Mouse (Mus musculus): ENCODE data around the gene Zfp46. TPM values are rescaled to one million over a fixed set of nuclear protein-coding genes. Genes with fewer than 3 reads are reported as not detected.

Zfp46 gene
- polyA plus RNA-seq, 1 experiment from 2014 or later: 41.3 TPM

DNA sequence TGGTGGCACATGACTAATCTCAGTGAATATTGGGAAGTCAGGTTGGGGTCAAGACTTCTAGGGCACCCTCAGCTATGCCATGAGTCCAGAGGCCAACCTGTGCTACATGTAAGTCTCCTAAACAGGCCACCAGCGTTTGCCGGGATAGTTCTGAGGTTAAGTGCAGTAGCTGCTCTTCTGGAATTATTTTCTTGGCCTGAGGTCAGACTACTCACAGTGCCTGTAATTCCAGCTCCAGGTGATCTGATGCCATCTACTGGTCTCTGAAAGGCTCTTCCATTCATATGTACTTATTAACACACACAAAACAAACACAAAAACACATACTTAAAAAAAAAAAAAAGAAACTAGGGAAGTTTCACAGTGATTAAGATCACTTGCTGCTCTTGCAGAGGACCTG is 39.7 kb downstream of the Zfp46 start:
- Histone ChIP-seq H3K27ac (replicated peaks) (no peak overlapping the region), H3K4me3 (no peak overlapping the region), H3K27me3 (no peaks in the 10 kb centered on the region), H3K9me3 (no peaks in the 10 kb centered on the region), H3K36me3 (peaks cover 37% of the 10 kb centered on the region), H3K4me1 (replicated peaks) (no peaks in the 10 kb centered on the region), H3K9ac (no peak overlapping the region), H3K4me2 (no peak overlapping the region)
- WGBS: 67% methylated on average over 2 of the region's 2 CpGs
- no peak for ATAC-seq (ENCODE audit: low FRiP score, low read depth)

DNA sequence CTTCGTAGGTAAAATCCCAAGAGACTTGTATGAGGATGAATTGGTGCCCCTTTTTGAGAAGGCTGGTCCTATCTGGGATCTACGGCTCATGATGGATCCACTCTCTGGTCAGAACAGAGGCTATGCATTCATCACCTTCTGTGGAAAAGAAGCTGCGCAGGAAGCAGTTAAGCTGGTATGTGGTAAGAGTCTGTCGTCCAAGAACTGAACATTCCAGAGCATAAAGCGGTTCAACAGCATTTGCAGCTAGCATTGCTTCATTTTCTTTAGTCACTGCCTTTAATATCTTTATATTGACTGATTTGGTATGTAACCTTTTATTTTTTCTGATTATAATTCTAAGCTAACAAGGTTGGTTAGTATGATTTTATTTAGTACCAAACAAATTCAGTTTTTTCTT is 42.8 kb downstream of the Zfp46 start:
- Histone ChIP-seq H3K9ac (no peak overlapping the region), H3K4me1 (replicated peaks) (no peaks in the 10 kb centered on the region), H3K27me3 (no peaks in the 10 kb centered on the region), H3K36me3 (peaks cover 27% of the 10 kb centered on the region), H3K4me2 (no peak overlapping the region), H3K9me3 (no peaks in the 10 kb centered on the region), H3K4me3 (no peak overlapping the region), H3K27ac (replicated peaks) (no peak overlapping the region)
- WGBS: 89% methylated on average over 5 of the region's 5 CpGs
- no peak for ATAC-seq (ENCODE audit: low FRiP score, low read depth)

- Histone ChIP-seq H3K36me3 (peaks cover 31% of the 10 kb centered on the region), H3K4me3 (no peak overlapping the region), H3K4me1 (replicated peaks) (no peaks in the 10 kb centered on the region), H3K27ac (replicated peaks) (no peak overlapping the region), H3K9me3 (no peaks in the 10 kb centered on the region), H3K27me3 (no peaks in the 10 kb centered on the region), H3K9ac (no peak overlapping the region), H3K4me2 (no peak overlapping the region)
- no peak for ATAC-seq (ENCODE audit: low FRiP score, low read depth)
Measured at GRCm38 (mm10) chr4:136328115-136328514, 43.6 kb downstream of the Zfp46 start.

DNA sequence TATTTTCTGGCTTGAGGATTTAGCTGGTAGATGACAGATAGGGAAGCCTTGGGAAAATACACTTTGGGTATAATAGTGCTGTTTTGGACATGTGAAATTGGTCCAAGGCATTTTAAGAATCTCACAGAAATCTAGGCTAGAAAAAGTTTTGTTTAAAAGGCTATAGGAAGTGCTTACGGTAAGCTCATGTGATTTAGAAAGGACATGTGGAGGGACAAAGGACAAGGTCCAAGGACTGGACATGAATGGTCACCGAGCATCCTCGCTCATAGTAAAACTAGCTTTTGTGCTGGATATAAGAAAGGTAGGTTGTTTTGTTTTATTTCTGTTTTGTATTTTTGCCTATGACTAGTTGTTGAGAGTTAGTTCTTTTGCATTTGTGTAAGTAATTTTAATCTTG is 47.2 kb downstream of the Zfp46 start:
- Histone ChIP-seq H3K4me1 (replicated peaks) (no peaks in the 10 kb centered on the region), H3K27me3 (no peaks in the 10 kb centered on the region), H3K36me3 (peaks cover 43% of the 10 kb centered on the region), H3K9me3 (no peaks in the 10 kb centered on the region), H3K4me2 (no peak overlapping the region), H3K27ac (replicated peaks) (no peak overlapping the region), H3K4me3 (no peak overlapping the region), H3K9ac (no peak overlapping the region)
- no peak for ATAC-seq (ENCODE audit: low FRiP score, low read depth)
- 93% methylated on average over 3 of the region's 3 CpGs for WGBS

DNA sequence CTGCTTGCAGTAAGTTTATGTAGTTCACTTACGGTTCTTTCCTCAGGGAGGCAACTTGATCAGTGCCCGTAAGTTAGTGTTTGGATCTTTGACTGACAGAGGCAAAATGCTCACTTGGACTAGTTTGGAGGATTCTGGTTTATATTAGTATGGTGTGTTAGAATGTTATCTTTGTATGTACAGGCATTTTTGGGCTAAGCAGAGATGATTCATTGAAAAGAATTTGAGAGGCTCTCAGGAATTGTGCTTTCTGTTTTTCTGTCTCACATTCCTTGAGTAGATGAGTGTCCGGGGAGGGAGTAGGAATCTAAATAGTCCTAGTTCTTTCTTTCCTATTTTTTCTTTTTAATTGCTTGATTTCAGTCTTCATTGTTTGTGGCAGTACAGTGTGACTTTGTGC is 48.7 kb downstream of the Zfp46 start:
- ATAC-seq (ENCODE audit: low FRiP score, low read depth): no peak
- no peaks in the 10 kb centered on the region for H3K4me1 ChIP-seq (replicated peaks)
- no peaks in the 10 kb centered on the region for H3K27me3 ChIP-seq
- no peaks in the 10 kb centered on the region for H3K9me3 ChIP-seq
- no peak overlapping the region for H3K4me2 ChIP-seq
- H3K4me3 ChIP-seq: no peak overlapping the region
- no peak overlapping the region for H3K27ac ChIP-seq (replicated peaks)
- WGBS: 85% methylated on average over 3 of the region's 3 CpGs
- no peak overlapping the region for H3K9ac ChIP-seq
- H3K36me3 ChIP-seq: peaks cover 46% of the 10 kb centered on the region

DNA sequence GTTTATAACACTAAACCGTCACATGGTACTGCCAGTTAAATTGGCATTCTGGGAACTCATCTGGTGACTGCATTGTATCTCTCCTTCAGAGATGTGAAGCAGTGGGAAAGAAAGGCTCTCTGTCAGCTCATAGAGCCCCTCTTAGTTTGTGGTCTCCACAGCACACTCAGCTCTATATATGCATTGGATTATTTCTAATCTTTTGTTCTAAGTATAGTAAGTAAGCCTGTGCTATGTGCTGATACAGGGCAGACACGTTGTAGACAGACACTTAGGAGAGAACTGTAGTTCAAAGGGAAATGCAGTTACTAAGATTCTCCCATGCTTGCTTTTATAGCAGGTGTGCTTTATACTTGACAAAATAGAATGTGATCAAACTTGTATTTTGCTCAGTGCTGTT is 50.6 kb downstream of the Zfp46 start:
- Histone ChIP-seq H3K27ac (replicated peaks) (no peak overlapping the region), H3K4me3 (no peak overlapping the region), H3K36me3 (peaks cover 44% of the 10 kb centered on the region), H3K9me3 (no peaks in the 10 kb centered on the region), H3K4me1 (replicated peaks) (no peaks in the 10 kb centered on the region), H3K9ac (no peak overlapping the region), H3K27me3 (no peaks in the 10 kb centered on the region), H3K4me2 (no peak overlapping the region)
- no peak for ATAC-seq (ENCODE audit: low FRiP score, low read depth)
- WGBS: 79% methylated on average over 2 of the region's 2 CpGs

DNA sequence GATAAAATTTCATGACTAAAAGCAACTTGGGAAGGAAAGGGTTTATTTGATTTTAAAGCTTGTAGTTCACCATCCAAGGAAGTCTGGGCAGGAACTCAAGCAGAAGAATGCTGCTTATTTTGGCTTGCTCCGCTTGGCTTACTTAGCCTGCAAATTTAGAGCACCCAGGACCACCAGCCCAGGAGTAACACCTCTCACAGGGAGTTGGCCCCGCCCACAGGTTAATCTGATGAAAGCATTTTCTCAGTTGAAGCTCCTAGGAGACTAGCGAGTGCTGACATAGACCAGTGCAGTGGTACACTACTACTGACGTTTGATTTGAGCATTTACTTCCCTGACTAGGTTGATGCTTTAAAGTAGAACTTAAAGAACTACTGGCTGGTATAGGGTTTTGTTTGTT is 52.6 kb downstream of the Zfp46 start:
- peaks cover 43% of the 10 kb centered on the region for H3K36me3 ChIP-seq

More for the DNA sequence above, 52.6 kb downstream of the Zfp46 start:
- Histone ChIP-seq H3K4me2 (no peak overlapping the region), H3K4me1 (replicated peaks) (no peaks in the 10 kb centered on the region), H3K27ac (replicated peaks) (no peak overlapping the region), H3K9ac (no peak overlapping the region), H3K27me3 (no peaks in the 10 kb centered on the region), H3K9me3 (no peaks in the 10 kb centered on the region), H3K4me3 (no peak overlapping the region)
- no peak for ATAC-seq (ENCODE audit: low FRiP score, low read depth)
- WGBS: 74% methylated on average over 4 of the region's 4 CpGs

Other genes starting within 250 kb of the Zfp46 start
- gene Rpl11, start 231.3 kb upstream of the Zfp46 start, polyA plus RNA-seq (2015; fragmentation: Nextera tagmentation; extraction: Ambion mirVana): 257 and 270 TPM in 2 replicates
- gene Id3, start 141.2 kb upstream of the Zfp46 start, polyA plus RNA-seq (2015; fragmentation: Nextera tagmentation; extraction: Ambion mirVana): 208 TPM in 2 replicates
- gene E2f2, start 112.3 kb upstream of the Zfp46 start, polyA plus RNA-seq (2015; fragmentation: Nextera tagmentation; extraction: Ambion mirVana): 2.8 and 3.6 TPM in 2 replicates
- 5.8 and 6.5 TPM in 2 replicates for gene Asap3, start 78.3 kb upstream of the Zfp46 start, polyA plus RNA-seq (2015; fragmentation: Nextera tagmentation; extraction: Ambion mirVana)
- gene Tcea3, start 37.0 kb upstream of the Zfp46 start, polyA plus RNA-seq (2015; fragmentation: Nextera tagmentation; extraction: Ambion mirVana): 2.4 TPM in 2 replicates
- gene Hnrnpr, start 26.3 kb downstream of the Zfp46 start, polyA plus RNA-seq (2015; fragmentation: Nextera tagmentation; extraction: Ambion mirVana): 177 and 190 TPM in 2 replicates
- gene Htr1d, start 138.8 kb downstream of the Zfp46 start, polyA plus RNA-seq (2015; fragmentation: Nextera tagmentation; extraction: Ambion mirVana): 1.9 and 3.3 TPM in 2 replicates
- 0.33 and 0.51 TPM in 2 replicates for gene 6030445D17Rik, start 177.6 kb downstream of the Zfp46 start, polyA plus RNA-seq (2015; fragmentation: Nextera tagmentation; extraction: Ambion mirVana)
- gene Luzp1, start 185.1 kb downstream of the Zfp46 start, polyA plus RNA-seq (2015; fragmentation: Nextera tagmentation; extraction: Ambion mirVana): 58.1 and 61.2 TPM in 2 replicates

Measured in hindbrain, embryonic 15.5 days (tissue).